Mouse (Mus musculus): ENCODE data around the gene Serping1.
"Not testable (repeated sequence)": the region's sequence is repeated elsewhere in the genome, so short reads cannot be mapped to it uniquely, and the experiment has no call there.

Serping1 gene

GRCm38 (mm10) chr2:84775241-84775640, at the start of gene Serping1:
Gene Serping1 (minus strand): TSS chr2:84775444.
- no peak for DNase-seq (ENCODE audit: low spot score in 2 of 2)

GRCm38 (mm10) chr2:84823237-84823636, 48.0 kb upstream of the Serping1 start:
- DNase-seq (ENCODE audit: low spot score in 2 of 2): no peak

- no peak for DNase-seq (ENCODE audit: low spot score in 2 of 2)
Measured at GRCm38 (mm10) chr2:84822552-84822951, 47.3 kb upstream of the Serping1 start, which contains the start of gene Smtnl1. Gene Smtnl1 (minus strand): TSS chr2:84822652.

- DNase-seq (ENCODE audit: low spot score in 2 of 2): no peak
Measured at GRCm38 (mm10) chr2:84819861-84820260, 44.6 kb upstream of the Serping1 start.

GRCm38 (mm10) chr2:84812676-84813075, 37.4 kb upstream of the Serping1 start:
- no peak for DNase-seq (ENCODE audit: low spot score in 2 of 2)

- DNase-seq (ENCODE audit: low spot score in 2 of 2): no peak
Measured at GRCm38 (mm10) chr2:84811880-84812279, 36.6 kb upstream of the Serping1 start.

GRCm38 (mm10) chr2:84810886-84811577, 35.8 kb upstream of the Serping1 start:
- peak; percentile 68 to 79 for DNase-seq (ENCODE audit: low spot score in 2 of 2)

GRCm38 (mm10) chr2:84810526-84810885, 35.3 kb upstream of the Serping1 start:
- no peak for DNase-seq (ENCODE audit: low spot score in 2 of 2)

GRCm38 (mm10) chr2:84809330-84809729, 34.1 kb upstream of the Serping1 start:
- DNase-seq (ENCODE audit: low spot score in 2 of 2): no peak

GRCm38 (mm10) chr2:84806546-84806945, 31.3 kb upstream of the Serping1 start:
- no peak for DNase-seq (ENCODE audit: low spot score in 2 of 2)

- no peak for DNase-seq (ENCODE audit: low spot score in 2 of 2)
Measured at GRCm38 (mm10) chr2:84803963-84804362, 28.7 kb upstream of the Serping1 start.

GRCm38 (mm10) chr2:84801223-84801622, 26.0 kb upstream of the Serping1 start:
- DNase-seq (ENCODE audit: low spot score in 2 of 2): not testable (repeated sequence)

GRCm38 (mm10) chr2:84800304-84800703, 25.1 kb upstream of the Serping1 start:
- DNase-seq (ENCODE audit: low spot score in 2 of 2): no peak

GRCm38 (mm10) chr2:84799041-84799561, 23.9 kb upstream of the Serping1 start:
- peak; percentile 21 to 51 for DNase-seq (ENCODE audit: low spot score in 2 of 2)

GRCm38 (mm10) chr2:84798493-84798921, 23.3 kb upstream of the Serping1 start, which contains the start of gene Ube2l6:
Gene Ube2l6 (plus strand): TSS chr2:84798828.
- peak in 1 of 2 experiments; percentile 29 for DNase-seq (ENCODE audit: low spot score in 2 of 2)

GRCm38 (mm10) chr2:84797833-84798492, 22.7 kb upstream of the Serping1 start:
- peak; percentile 49 to 70 for DNase-seq (ENCODE audit: low spot score in 2 of 2)

- DNase-seq (ENCODE audit: low spot score in 2 of 2): peak in 1 of 2 experiments; percentile 27
Measured at GRCm38 (mm10) chr2:84793871-84794270, 18.6 kb upstream of the Serping1 start.

- no peak for DNase-seq (ENCODE audit: low spot score in 2 of 2)
Measured at GRCm38 (mm10) chr2:84793154-84793553, 17.9 kb upstream of the Serping1 start.

GRCm38 (mm10) chr2:84792516-84792915, 17.3 kb upstream of the Serping1 start:
- no peak for DNase-seq (ENCODE audit: low spot score in 2 of 2)

- DNase-seq (ENCODE audit: low spot score in 2 of 2): no peak
Measured at GRCm38 (mm10) chr2:84790418-84790817, 15.2 kb upstream of the Serping1 start.

GRCm38 (mm10) chr2:84788316-84788715, 13.1 kb upstream of the Serping1 start:
- no peak for DNase-seq (ENCODE audit: low spot score in 2 of 2)

GRCm38 (mm10) chr2:84783840-84784566, 8.8 kb upstream of the Serping1 start:
- DNase-seq (ENCODE audit: low spot score in 2 of 2): no peak

Measured in natural killer cell, adult 2 months (primary cell).